Mouse (Mus musculus) brown adipose tissue, adult 24 weeks (tissue): ENCODE data around the gene Olfr654. TPM values are rescaled to one million over a fixed set of nuclear protein-coding genes. Genes with fewer than 3 reads are reported as not detected.

ENCODE experiments used
- H3K27ac ChIP-seq: fragments of 200-500 bp; replicated peaks from 2 replicates; pipeline ENCODE4 v1.5.1; 2012; ENCODE audit warnings: low read depth, mild to moderate bottlenecking, low read length
- H3K4me1 ChIP-seq: fragments of 200-500 bp; 2 replicates; pipeline ENCODE4 v1.6.1; 2012; ENCODE audit warnings: low read length, mixed read lengths; ENCODE audit not compliant: control insufficient read depth, insufficient read depth, insufficient read length
- H3K4me3 ChIP-seq: fragments of 200-500 bp; 2 replicates; pipeline ENCODE4 v1.5.1; 2012; ENCODE audit warnings: low read depth, mild to moderate bottlenecking, low read length, moderate library complexity; ENCODE audit not compliant: insufficient read depth
- polyA plus RNA-seq: library from polyadenylated mRNA; stranded (reverse); fragments of >200 nt; gene quantifications from 2 replicates; pipeline ENCODE4 v1.2.4, GENCODE M21; 2012; ENCODE audit not compliant: missing spikeins, insufficient read depth, insufficient read length

The Olfr654 gene
- not detected in 2 replicates for polyA plus RNA-seq

DNA sequence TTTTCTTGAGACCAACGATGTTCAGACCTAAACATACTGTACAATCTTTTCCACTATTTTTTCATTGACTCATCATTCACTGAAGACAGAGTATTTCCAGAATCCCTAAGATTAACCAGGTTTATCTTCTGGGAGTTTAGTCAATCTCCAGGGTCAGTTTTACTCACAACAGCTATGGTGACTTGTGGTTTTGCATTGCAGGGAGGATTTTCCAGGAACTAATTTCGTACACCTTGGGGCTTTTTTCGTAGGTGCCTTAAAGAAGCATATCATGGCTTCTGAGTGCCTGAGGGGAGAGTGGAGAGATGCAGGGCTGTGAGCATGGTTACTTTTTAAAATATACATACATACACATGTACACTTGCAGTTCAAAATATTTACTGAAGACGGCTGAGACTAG is at the start of gene Olfr654:
Gene Olfr654, plus strand, starts transcription at position 301 of the 400 bp plus-strand sequence.
- H3K27ac ChIP-seq, result no peak within 1 kb of the TSS
- H3K4me3 ChIP-seq, result no peak within 1 kb of the TSS
- H3K4me1 ChIP-seq, result no peaks in the 10 kb centered on the region

DNA sequence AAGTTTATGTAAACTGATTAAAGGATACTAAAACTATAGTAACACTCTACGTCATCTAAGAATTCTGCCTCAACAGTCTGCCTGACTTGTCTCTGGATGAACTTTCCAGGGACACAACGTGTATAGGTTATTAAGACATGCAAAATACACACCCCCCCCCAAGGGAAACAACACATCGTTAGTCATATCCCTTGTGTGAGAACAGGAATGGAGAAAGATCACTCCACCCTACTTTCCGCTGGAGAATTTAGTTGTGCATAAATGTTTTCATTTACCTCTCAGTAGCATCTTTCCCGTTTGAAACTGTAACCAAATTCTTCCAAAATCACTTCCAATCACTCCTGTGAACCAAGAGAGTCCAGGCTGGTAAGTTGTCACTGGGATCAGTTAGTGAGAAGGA is 37.0 kb upstream of the Olfr654 start, which contains the start of gene Olfr651:
Gene Olfr651, plus strand, starts transcription at position 301 of the 400 bp plus-strand sequence.
- Histone ChIP-seq H3K4me3 (no peak within 1 kb of the TSS), H3K27ac (no peak within 1 kb of the TSS), H3K4me1 (no peaks in the 10 kb centered on the region)

DNA sequence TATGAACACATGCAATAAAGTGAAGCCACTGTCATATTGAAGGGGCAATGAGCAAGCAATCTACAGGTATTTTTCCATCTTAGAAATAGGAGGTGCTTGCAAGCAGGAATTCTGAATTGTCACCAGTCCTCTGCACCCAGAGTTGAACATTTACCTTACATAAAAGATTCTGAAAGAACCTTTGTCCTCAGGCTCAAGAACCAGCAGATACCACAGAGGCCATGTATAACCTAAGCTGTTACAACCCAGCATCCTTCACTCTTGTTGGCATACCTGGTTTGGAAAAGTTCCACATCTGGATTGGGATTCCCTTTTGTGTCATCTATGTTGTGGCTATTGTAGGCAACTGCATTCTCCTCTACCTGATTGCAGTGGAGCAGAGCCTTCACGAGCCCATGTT is 34.1 kb upstream of the Olfr654 start:
- Histone ChIP-seq H3K27ac (no peak overlapping the region), H3K4me1 (no peaks in the 10 kb centered on the region), H3K4me3 (no peak overlapping the region)

DNA sequence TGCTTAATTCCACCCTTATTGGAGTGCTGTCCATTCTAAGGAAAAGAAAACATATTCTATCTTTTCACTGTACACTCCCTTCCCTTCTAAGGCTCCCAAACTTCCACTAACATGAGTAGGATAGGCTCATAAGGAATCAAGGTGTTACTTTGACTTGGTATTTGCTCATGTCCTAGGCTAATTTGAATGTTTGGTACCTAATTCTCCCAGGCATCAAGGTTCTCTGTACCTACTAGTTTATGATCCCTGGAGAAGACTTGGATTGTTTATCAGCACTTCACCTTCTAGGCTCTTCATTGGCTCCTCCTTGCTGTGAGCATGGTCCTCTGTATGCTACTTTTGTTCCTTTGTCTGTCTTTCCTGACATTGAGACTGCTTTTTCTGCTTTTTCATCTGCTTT is 26.2 kb upstream of the Olfr654 start, which contains the start of gene Olfr652:
Gene Olfr652, plus strand, starts transcription at position 301 of the 400 bp plus-strand sequence.
- H3K4me3 ChIP-seq, result no peak within 1 kb of the TSS

DNA sequence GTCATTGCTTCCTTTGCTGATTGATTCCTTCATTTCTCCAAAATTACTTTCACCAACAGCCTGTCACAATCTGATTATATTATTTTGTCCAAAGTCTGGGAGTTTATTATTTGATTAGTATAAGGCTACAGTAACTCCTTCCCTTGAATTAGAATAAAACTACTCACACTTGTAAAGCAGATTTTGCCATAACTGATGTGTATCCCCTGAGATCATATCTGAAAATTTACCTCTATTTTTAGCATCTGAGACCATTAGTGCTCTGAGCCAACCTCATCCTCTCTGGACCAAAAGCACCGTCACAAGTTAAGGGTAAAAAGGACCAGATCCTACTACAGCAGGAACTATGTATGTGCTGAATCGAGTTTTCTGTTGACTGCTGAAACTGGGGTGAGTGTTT is 9.8 kb upstream of the Olfr654 start, which contains the start of gene Olfr653:
Gene Olfr653, plus strand, starts transcription at position 301 of the 400 bp plus-strand sequence.
- Histone ChIP-seq H3K4me1 (no peaks in the 10 kb centered on the region), H3K27ac (no peak within 1 kb of the TSS), H3K4me3 (no peak within 1 kb of the TSS)

More for the DNA sequence above, 26.2 kb upstream of the Olfr654 start, which contains the start of gene Olfr652:
- H3K4me1 ChIP-seq, result no peaks in the 10 kb centered on the region
- no peak within 1 kb of the TSS for H3K27ac ChIP-seq

DNA sequence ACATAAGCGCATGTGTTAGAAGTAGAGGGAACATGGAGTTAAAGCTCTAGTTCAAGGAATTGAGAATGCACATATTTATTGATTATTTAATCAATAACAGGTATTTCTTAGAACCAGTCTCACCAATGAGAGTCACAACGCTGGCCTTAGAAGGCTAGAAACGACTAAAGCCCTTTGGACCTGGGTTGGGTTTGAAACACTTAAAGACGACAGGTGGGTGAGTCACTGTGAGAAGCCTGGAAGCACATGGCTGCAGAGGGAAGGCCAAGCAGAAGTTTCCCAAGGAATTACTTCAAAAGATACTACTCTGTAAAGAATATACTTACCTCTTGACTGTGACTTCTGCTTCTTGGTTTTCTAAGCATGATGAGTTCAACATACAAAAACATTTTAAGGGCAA is 6.0 kb upstream of the Olfr654 start:
- no peak overlapping the region for H3K4me3 ChIP-seq
- no peak overlapping the region for H3K27ac ChIP-seq
- no peaks in the 10 kb centered on the region for H3K4me1 ChIP-seq

DNA sequence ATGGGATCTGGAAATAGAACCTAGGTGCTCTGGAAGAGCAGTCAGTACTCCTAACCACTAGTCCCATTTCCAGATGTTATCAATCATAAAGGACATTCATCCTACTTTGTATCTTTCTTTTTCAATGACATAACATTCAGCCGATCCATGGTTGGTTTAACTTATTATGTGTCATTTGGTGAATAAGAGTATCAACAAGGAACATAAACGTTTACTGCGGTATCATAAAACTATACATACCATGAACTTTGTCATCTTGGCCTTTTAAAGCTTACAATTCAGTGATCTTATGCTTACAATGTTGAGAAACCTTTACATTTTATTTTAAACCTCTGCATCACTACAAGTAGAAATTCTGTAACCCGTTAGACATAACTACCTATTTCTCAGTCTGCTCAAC is 5.4 kb upstream of the Olfr654 start:
- Histone ChIP-seq H3K4me3 (no peak overlapping the region), H3K27ac (no peak overlapping the region), H3K4me1 (no peaks in the 10 kb centered on the region)

DNA sequence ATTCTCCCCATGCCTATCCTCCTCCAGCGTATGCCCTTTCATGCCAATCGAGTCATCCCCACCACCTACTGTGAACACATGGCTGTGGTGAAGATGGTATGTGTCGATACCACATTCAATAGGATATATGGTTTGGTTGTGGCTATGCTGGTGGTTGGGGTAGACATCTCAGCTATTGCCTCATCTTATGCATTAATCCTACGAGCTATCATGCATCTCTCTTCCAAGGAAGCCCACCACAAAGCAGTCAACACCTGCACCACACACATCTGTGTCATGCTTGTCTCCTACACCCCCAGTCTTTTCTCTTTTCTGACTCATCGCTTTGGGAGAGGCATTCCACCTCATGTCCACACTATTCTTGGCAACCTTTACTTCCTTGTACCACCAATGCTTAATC is 1.4 kb downstream of the Olfr654 start:
- H3K27ac ChIP-seq, result no peak overlapping the region
- H3K4me1 ChIP-seq, result no peaks in the 10 kb centered on the region

DNA sequence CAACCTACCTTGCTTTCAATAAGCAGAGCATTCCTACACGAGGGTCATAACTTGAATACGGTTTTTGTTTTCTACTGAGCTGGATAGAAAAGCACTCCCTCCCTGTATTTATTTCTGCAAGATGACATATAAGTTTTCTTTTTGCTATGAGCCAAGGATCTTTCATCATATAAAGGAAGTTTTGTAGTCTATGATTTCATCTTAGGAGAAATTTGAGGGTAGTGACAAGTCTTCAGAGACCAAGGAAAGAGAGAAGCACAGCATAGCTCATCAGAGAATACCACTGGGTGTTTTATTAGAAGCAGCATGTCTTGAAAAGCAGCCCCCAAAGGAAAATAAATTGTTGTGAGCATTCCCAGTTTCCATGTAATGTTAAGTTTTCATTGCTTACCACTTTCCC is 14.9 kb downstream of the Olfr654 start, which contains the start of gene Olfr655:
Gene Olfr655, minus strand, starts transcription at position 101 of the 400 bp plus-strand sequence.
- Histone ChIP-seq H3K27ac (no peak within 1 kb of the TSS), H3K4me1 (no peaks in the 10 kb centered on the region), H3K4me3 (no peak within 1 kb of the TSS)

More for the DNA sequence above, 1.4 kb downstream of the Olfr654 start:
- no peak overlapping the region for H3K4me3 ChIP-seq

DNA sequence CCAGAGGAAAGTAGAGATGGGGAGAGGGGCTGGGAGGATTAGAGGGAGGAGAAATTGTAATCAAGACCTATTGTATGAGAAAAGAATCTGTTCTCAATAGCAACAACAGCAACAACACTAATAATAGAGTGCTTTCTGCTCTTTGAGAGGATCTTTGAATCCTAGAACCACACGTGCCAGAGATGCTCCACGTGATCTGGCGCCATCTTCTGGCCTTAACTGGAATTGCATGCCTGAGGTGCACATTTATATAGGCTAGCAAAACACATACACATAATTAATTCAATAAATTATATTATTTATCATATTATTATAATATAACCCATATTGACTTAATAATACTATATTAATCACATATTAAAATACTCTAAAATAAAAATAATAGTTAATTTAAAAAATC is 16.3 kb downstream of the Olfr654 start:
- no peaks in the 10 kb centered on the region for H3K4me1 ChIP-seq
- H3K27ac ChIP-seq, result no peak overlapping the region
- H3K4me3 ChIP-seq, result no peak overlapping the region

DNA sequence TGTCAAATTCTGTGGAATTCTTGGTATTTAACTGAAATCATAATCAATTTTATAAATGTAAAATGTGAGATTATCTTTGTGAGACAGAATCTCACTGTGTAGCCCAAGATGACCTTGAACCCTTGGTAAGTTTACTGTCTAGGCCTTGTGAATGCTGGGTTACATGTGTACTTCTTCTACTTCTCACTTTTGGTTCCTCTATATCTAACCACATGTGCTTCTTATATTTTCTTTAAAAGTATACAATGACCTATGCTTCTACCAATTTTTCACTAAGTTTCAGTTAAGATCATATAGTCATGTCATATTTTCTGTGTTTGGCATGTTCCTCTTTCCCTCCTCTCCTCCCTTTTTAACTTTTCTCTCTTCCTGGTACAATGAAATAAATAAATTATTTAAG is 17.9 kb downstream of the Olfr654 start:
- Histone ChIP-seq H3K4me3 (no peak overlapping the region), H3K4me1 (no peaks in the 10 kb centered on the region), H3K27ac (no peak overlapping the region)

DNA sequence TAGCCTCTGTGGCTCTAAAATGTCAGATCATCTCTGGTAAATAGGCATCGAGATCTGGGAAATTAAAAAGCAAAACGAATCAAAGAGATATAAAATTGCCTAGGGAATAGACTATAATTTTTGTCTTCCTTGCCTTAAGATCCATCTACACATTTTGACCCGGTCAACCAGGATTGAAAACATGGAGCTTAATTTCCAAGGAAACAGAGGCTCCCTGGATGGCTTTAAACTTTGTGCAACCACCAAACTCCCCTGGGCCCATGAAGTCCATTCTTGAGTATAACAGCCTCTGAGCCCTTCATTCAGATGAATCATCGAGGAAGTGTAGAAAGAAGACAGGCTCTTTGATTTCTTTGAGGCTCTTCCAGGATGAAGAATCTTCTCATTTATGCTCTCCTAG is 26.8 kb downstream of the Olfr654 start, which contains the start of gene Olfr656:
Gene Olfr656, plus strand, starts transcription at position 301 of the 400 bp plus-strand sequence.
- Histone ChIP-seq H3K27ac (no peak within 1 kb of the TSS), H3K4me1 (no peaks in the 10 kb centered on the region), H3K4me3 (no peak within 1 kb of the TSS)

DNA sequence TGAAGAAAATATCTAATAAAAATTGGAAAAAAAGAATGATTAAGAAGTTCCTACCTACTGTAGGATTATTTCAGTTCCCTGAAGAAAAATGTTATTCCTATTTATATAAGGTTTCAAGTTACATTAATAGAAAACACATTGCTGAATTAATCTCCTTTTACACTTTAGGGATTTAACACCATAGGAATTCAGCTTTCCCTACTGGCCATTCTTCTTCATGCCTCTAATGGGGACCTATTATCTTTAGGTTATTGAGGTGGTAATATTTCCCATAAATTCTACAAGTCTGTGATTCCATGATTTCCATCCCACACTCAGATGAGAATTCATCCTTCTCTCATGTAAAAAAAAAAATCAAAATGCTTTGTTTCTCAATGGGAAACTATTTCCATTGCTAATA is 37.7 kb downstream of the Olfr654 start, which contains the start of gene Olfr657:
Gene Olfr657, plus strand, starts transcription at position 301 of the 400 bp plus-strand sequence.
- Histone ChIP-seq H3K4me3 (no peak within 1 kb of the TSS), H3K4me1 (no peaks in the 10 kb centered on the region), H3K27ac (no peak within 1 kb of the TSS)
